Mouse (Mus musculus): Measurements from ENCODE around the gene Ldlrad3. TPM values are rescaled to one million over a fixed set of nuclear protein-coding genes. Genes with fewer than 3 reads are reported as not detected.

The Ldlrad3 gene
- polyA plus RNA-seq, 1 experiment: 35.9 TPM

- Histone ChIP-seq H3K27ac (ENCODE audit: insufficient read depth, low read depth, low read length) (no peak overlapping the region), H3K4me1 (ENCODE audit: control insufficient read depth, insufficient read depth, low read length) (no peaks in the 10 kb centered on the region), H3K4me3 (ENCODE audit: insufficient read depth, low read length) (no peak overlapping the region)
- TF ChIP-seq POLR2A (IDR thresholded peaks at IDR 0.05; ENCODE audit: borderline replicate concordance, low read depth, low read length) (no peak), CTCF (IDR thresholded peaks at IDR 0.05; ENCODE audit: low read depth, low read length) (no peak)
Observed at GRCm38 (mm10) chr2:102024483-102024882, 161.7 kb downstream of the Ldlrad3 start.

- no peak for TF ChIP-seq POLR2A (IDR thresholded peaks at IDR 0.05; ENCODE audit: borderline replicate concordance, low read depth, low read length)
- no peak for TF ChIP-seq CTCF (IDR thresholded peaks at IDR 0.05; ENCODE audit: low read depth, low read length)
Observed at GRCm38 (mm10) chr2:102021371-102022084, 164.7 kb downstream of the Ldlrad3 start.

GRCm38 (mm10) chr2:102020546-102020945, 165.6 kb downstream of the Ldlrad3 start:
- no peaks in the 10 kb centered on the region for H3K4me1 ChIP-seq (ENCODE audit: control insufficient read depth, insufficient read depth, low read length)
- TF ChIP-seq POLR2A (IDR thresholded peaks at IDR 0.05; ENCODE audit: borderline replicate concordance, low read depth, low read length): no peak
- no peak for TF ChIP-seq CTCF (IDR thresholded peaks at IDR 0.05; ENCODE audit: low read depth, low read length)
- H3K27ac ChIP-seq (ENCODE audit: insufficient read depth, low read depth, low read length): no peak overlapping the region
- H3K4me3 ChIP-seq (ENCODE audit: insufficient read depth, low read length): no peak overlapping the region

More at GRCm38 (mm10) chr2:102021371-102022084, 164.7 kb downstream of the Ldlrad3 start:
- no peaks in the 10 kb centered on the region for H3K4me1 ChIP-seq (ENCODE audit: control insufficient read depth, insufficient read depth, low read length)
- no peak overlapping the region for H3K4me3 ChIP-seq (ENCODE audit: insufficient read depth, low read length)
- no peak overlapping the region for H3K27ac ChIP-seq (ENCODE audit: insufficient read depth, low read depth, low read length)

GRCm38 (mm10) chr2:102014538-102015113, 171.6 kb downstream of the Ldlrad3 start:
- no peak for TF ChIP-seq CTCF (IDR thresholded peaks at IDR 0.05; ENCODE audit: low read depth, low read length)
- H3K27ac ChIP-seq (ENCODE audit: insufficient read depth, low read depth, low read length): no peak overlapping the region
- peaks cover 20% of the 10 kb centered on the region for H3K4me1 ChIP-seq (ENCODE audit: control insufficient read depth, insufficient read depth, low read length)
- H3K4me3 ChIP-seq (ENCODE audit: insufficient read depth, low read length): no peak overlapping the region

GRCm38 (mm10) chr2:102011311-102011975, 174.7 kb downstream of the Ldlrad3 start:
- Histone ChIP-seq H3K4me3 (ENCODE audit: insufficient read depth, low read length) (no peak overlapping the region), H3K4me1 (ENCODE audit: control insufficient read depth, insufficient read depth, low read length) (peaks cover 43% of the 10 kb centered on the region), H3K27ac (ENCODE audit: insufficient read depth, low read depth, low read length) (no peak overlapping the region)
- no peak for TF ChIP-seq CTCF (IDR thresholded peaks at IDR 0.05; ENCODE audit: low read depth, low read length)
- TF ChIP-seq POLR2A (IDR thresholded peaks at IDR 0.05; ENCODE audit: borderline replicate concordance, low read depth, low read length): no peak

- peaks cover 51% of the 10 kb centered on the region for H3K4me1 ChIP-seq (ENCODE audit: control insufficient read depth, insufficient read depth, low read length)
- no peak for TF ChIP-seq POLR2A (IDR thresholded peaks at IDR 0.05; ENCODE audit: borderline replicate concordance, low read depth, low read length)
- no peak for TF ChIP-seq CTCF (IDR thresholded peaks at IDR 0.05; ENCODE audit: low read depth, low read length)
- peak overlapping the region; percentile 70 for H3K27ac ChIP-seq (ENCODE audit: insufficient read depth, low read depth, low read length)
- H3K4me3 ChIP-seq (ENCODE audit: insufficient read depth, low read length): no peak overlapping the region
Observed at GRCm38 (mm10) chr2:102009766-102010265, 176.4 kb downstream of the Ldlrad3 start.

GRCm38 (mm10) chr2:102006143-102006542, 180.0 kb downstream of the Ldlrad3 start:
- H3K27ac ChIP-seq (ENCODE audit: insufficient read depth, low read depth, low read length): no peak overlapping the region
- TF ChIP-seq POLR2A (IDR thresholded peaks at IDR 0.05; ENCODE audit: borderline replicate concordance, low read depth, low read length) (no peak), CTCF (IDR thresholded peaks at IDR 0.05; ENCODE audit: low read depth, low read length) (no peak)

GRCm38 (mm10) chr2:102005377-102006007, 180.7 kb downstream of the Ldlrad3 start:
- H3K27ac ChIP-seq (ENCODE audit: insufficient read depth, low read depth, low read length): no peak overlapping the region
- H3K4me1 ChIP-seq (ENCODE audit: control insufficient read depth, insufficient read depth, low read length): peaks cover 57% of the 10 kb centered on the region
- TF ChIP-seq CTCF (IDR thresholded peaks at IDR 0.05; ENCODE audit: low read depth, low read length): no peak
- TF ChIP-seq POLR2A (IDR thresholded peaks at IDR 0.05; ENCODE audit: borderline replicate concordance, low read depth, low read length): no peak
- no peak overlapping the region for H3K4me3 ChIP-seq (ENCODE audit: insufficient read depth, low read length)

More at GRCm38 (mm10) chr2:102006143-102006542, 180.0 kb downstream of the Ldlrad3 start:
- Histone ChIP-seq H3K4me1 (ENCODE audit: control insufficient read depth, insufficient read depth, low read length) (peaks cover 62% of the 10 kb centered on the region), H3K4me3 (ENCODE audit: insufficient read depth, low read length) (no peak overlapping the region)

- Histone ChIP-seq H3K4me3 (ENCODE audit: insufficient read depth, low read length) (no peak overlapping the region), H3K27ac (ENCODE audit: insufficient read depth, low read depth, low read length) (no peak overlapping the region), H3K4me1 (ENCODE audit: control insufficient read depth, insufficient read depth, low read length) (peaks cover 44% of the 10 kb centered on the region)
- TF ChIP-seq POLR2A (IDR thresholded peaks at IDR 0.05; ENCODE audit: borderline replicate concordance, low read depth, low read length) (no peak), CTCF (IDR thresholded peaks at IDR 0.05; ENCODE audit: low read depth, low read length) (no peak)
Observed at GRCm38 (mm10) chr2:102003776-102004264, 182.4 kb downstream of the Ldlrad3 start.
